Mouse (Mus musculus) forebrain, embryonic 12.5 days (tissue): ENCODE measurements around the gene Fpr-rs4. TPM values are rescaled to one million over a fixed set of nuclear protein-coding genes. Genes with fewer than 3 reads are reported as not detected.
"Not testable (repeated sequence)": the region's sequence is repeated elsewhere in the genome, so short reads cannot be mapped to it uniquely, and the experiment has no call there.

Experiments used
- ATAC-seq: fragments of 200-750 bp; cut with Nextera tagmentation; 2 replicates; pipeline ENCODE4 v1.8.0; 2017; ENCODE audit warnings: moderate TSS enrichment; ENCODE audit not compliant: low FRiP score
- H3K27ac ChIP-seq: fragments of 300-500 bp; sonication (generic); 2 replicates; pipeline ENCODE4 v1.5.1; 2016; ENCODE audit warnings: mild to moderate bottlenecking
- H3K27me3 ChIP-seq: fragments of 300-500 bp; sonication (generic); 2 replicates; pipeline ENCODE4 v1.6.1; 2016; ENCODE audit warnings: mild to moderate bottlenecking
- H3K36me3 ChIP-seq: fragments of 300-500 bp; sonication (generic); replicated peaks from 2 replicates; pipeline ENCODE4 v1.6.1; 2016; ENCODE audit warnings: mild to moderate bottlenecking
- H3K4me1 ChIP-seq: fragments of 300-500 bp; sonication (generic); 2 replicates; pipeline ENCODE4 v1.6.1; 2016
- H3K4me2 ChIP-seq: fragments of 300-500 bp; sonication (generic); 2 replicates; pipeline ENCODE4 v1.6.1; 2016; ENCODE audit warnings: mild to moderate bottlenecking, moderate library complexity
- H3K4me3 ChIP-seq: fragments of 300-500 bp; sonication (generic); replicated peaks from 2 replicates; pipeline ENCODE4 v1.5.1; 2016; ENCODE audit warnings: mild to moderate bottlenecking
- H3K9ac ChIP-seq: fragments of 300-500 bp; sonication (generic); 2 replicates; pipeline ENCODE4 v1.6.1; 2016; ENCODE audit warnings: mild to moderate bottlenecking
- H3K9me3 ChIP-seq: fragments of 300-500 bp; sonication (generic); 2 replicates; pipeline ENCODE4 v1.6.1; 2016
- WGBS: fragments of 180-500 bp; shearing (Covaris S2); methylation state at CpG from one replicate; pipeline ENCODE4 v1.1.7; 2016; 5-methylcytosine and 5-hydroxymethylcytosine counted together
- polyA plus RNA-seq: library from polyadenylated mRNA; unstranded; fragments of >200 nt; fragmentation: Nextera tagmentation; extraction: Ambion mirVana; gene quantifications from 2 replicates; pipeline ENCODE4 v1.2.1, GENCODE M21; 2016

The Fpr-rs4 gene
- polyA plus RNA-seq: not detected in 2 replicates

GRCm38 (mm10) chr17:18021433-18021832 is at the start of gene Fpr-rs4:
Gene Fpr-rs4, plus strand, starts transcription at chr17:18021733.
- Histone ChIP-seq H3K4me2 (no peak within 1 kb of the TSS), H3K27me3 (no peaks in the 10 kb centered on the region)
- WGBS: 57% methylated on average over 2 of the region's 2 CpGs

GRCm38 (mm10) chr17:17973443-17973842 is 48.1 kb upstream of the Fpr-rs4 start:
- H3K9ac ChIP-seq: no peak overlapping the region
- H3K4me3 ChIP-seq: no peak overlapping the region
- WGBS: 22% methylated on average over 1 of the region's 1 CpGs
- peaks cover 6% of the 10 kb centered on the region for H3K9me3 ChIP-seq
- no peak overlapping the region for H3K27ac ChIP-seq
- no peaks in the 10 kb centered on the region for H3K36me3 ChIP-seq
- no peak for ATAC-seq
- H3K4me1 ChIP-seq: no peaks in the 10 kb centered on the region
- H3K4me2 ChIP-seq: no peak overlapping the region
- H3K27me3 ChIP-seq: no peaks in the 10 kb centered on the region

More at GRCm38 (mm10) chr17:18021433-18021832, at the start of gene Fpr-rs4:
- no peak within 1 kb of the TSS for H3K4me3 ChIP-seq
- H3K36me3 ChIP-seq: no peaks in the 10 kb centered on the region
- no peak within 1 kb of the TSS for H3K9ac ChIP-seq
- H3K9me3 ChIP-seq: no peaks in the 10 kb centered on the region; the same call in 1 of the 2 replicates
- no peak within 1 kb of the TSS for H3K27ac ChIP-seq
- ATAC-seq: no peak
- H3K4me1 ChIP-seq: no peaks in the 10 kb centered on the region

DNA sequence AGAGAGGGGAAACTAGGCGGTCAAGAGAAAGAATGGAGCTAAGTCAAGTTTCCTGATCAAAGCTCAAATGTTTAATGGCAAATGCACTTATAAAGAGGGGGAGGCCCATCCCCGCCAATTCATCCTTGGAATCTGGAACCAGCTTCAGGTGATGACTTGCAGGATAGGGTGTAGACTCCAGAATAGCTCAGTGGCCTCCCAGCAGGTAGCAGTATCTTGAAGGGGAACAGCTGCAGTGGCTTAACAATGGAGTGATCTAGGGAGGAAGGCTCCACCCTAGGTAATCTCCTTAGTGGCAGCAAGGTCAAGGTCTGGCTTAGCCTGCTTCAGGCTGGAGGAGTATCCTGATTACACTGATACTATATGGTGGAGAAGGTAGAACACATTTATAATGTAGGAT is 40.3 kb upstream of the Fpr-rs4 start:
- H3K27me3 ChIP-seq, H3K27ac ChIP-seq, H3K4me3 ChIP-seq, H3K9ac ChIP-seq, H3K4me2 ChIP-seq, H3K36me3 ChIP-seq, H3K4me1 ChIP-seq, ATAC-seq: not testable (repeated sequence)
- WGBS: 83% methylated on average over 2 of the region's 2 CpGs
- H3K9me3 ChIP-seq: peaks cover 11% of the 10 kb centered on the region

GRCm38 (mm10) chr17:18004752-18005151 is 16.8 kb upstream of the Fpr-rs4 start:
- Histone ChIP-seq H3K27ac (no peak overlapping the region), H3K4me2 (no peak overlapping the region), H3K9ac (no peak overlapping the region), H3K9me3 (no peaks in the 10 kb centered on the region), H3K4me3 (no peak overlapping the region), H3K27me3 (no peaks in the 10 kb centered on the region), H3K36me3 (no peaks in the 10 kb centered on the region), H3K4me1 (no peaks in the 10 kb centered on the region)
- WGBS: 88% methylated on average over 1 of the region's 1 CpGs
- no peak for ATAC-seq

DNA sequence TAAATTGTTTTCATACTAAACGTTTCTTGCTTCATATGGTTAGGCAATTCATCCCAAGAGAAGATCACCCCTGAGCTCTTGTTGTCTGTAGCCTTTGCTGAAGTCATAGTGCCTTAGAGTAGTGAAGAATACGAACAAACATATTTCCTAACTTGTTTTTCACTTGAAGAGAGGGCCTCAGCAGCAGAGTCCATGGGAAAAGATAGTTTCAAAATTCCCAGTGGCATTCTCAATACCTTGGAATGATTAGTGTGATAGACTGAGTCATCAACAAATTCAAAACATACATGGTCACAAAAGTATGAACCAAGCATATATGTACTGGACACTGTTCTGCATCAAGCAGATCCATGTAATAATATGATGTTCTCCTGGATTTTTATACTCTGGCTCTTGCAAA is 27.6 kb downstream of the Fpr-rs4 start, which contains the start of gene Vmn2r124:
Vmn2r124 (plus strand) TSS at position 301 of the 400 bp plus-strand sequence.
- H3K27me3 ChIP-seq: no peaks in the 10 kb centered on the region
- H3K4me2 ChIP-seq: no peak within 1 kb of the TSS
- no peaks in the 10 kb centered on the region for H3K4me1 ChIP-seq
- 61% methylated on average over 2 of the region's 2 CpGs for WGBS
- H3K4me3 ChIP-seq: no peak within 1 kb of the TSS
- no peak within 1 kb of the TSS for H3K9ac ChIP-seq
- ATAC-seq: no peak
- H3K27ac ChIP-seq: no peak within 1 kb of the TSS
- no peaks in the 10 kb centered on the region for H3K36me3 ChIP-seq
- no peaks in the 10 kb centered on the region for H3K9me3 ChIP-seq

Other genes with a start within 250 kb of the Fpr-rs4 start
- 43.5 and 46.8 TPM in 2 replicates for gene Spaca6, start 194.6 kb upstream of the Fpr-rs4 start, polyA plus RNA-seq
- 0.83 and 1.4 TPM in 2 replicates for gene Has1, start 166.5 kb upstream of the Fpr-rs4 start, polyA plus RNA-seq
- not detected in 2 replicates for gene Fpr1, start 137.8 kb upstream of the Fpr-rs4 start, polyA plus RNA-seq
- not detected in 2 replicates for gene Fpr2, start 133.9 kb upstream of the Fpr-rs4 start, polyA plus RNA-seq
- not detected in 2 replicates for gene Fpr3, start 133.9 kb upstream of the Fpr-rs4 start, polyA plus RNA-seq
- not detected in 2 replicates for gene Vmn2r124, start 27.7 kb downstream of the Fpr-rs4 start, polyA plus RNA-seq
- not detected in 2 replicates for gene Vmn2r91, start 63.3 kb downstream of the Fpr-rs4 start, polyA plus RNA-seq
- not detected in 2 replicates for gene Vmn2r92, start 130.2 kb downstream of the Fpr-rs4 start, polyA plus RNA-seq